Mouse (Mus musculus): ENCODE results near the gene Rimbp2. TPM values are rescaled to one million over a fixed set of nuclear protein-coding genes. Genes with fewer than 3 reads are reported as not detected.

Rimbp2 gene
- total and polyA plus RNA-seq, 3 experiments = not detected

DNA sequence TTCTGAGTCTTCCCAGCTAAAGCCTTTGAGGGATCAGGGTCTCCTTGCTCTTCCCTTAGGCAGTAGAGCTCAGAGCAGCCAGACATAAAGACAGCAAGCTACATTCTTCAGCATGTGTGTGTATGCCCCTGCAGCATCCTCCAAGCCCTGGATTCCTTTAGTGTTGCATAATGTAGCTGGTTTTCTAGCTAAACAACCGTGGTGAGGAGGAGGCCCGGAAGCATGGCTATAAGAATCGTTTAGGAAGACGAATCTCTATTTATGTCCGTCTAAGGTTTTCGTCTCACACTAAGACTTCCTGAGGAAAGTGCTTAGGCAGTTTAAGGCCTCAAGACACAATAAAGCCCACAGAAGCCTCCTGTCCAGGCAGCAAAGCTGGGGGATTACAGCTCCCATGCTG lies 89.8 kb downstream of the Rimbp2 start:
- no peak overlapping the region for H3K4me3 ChIP-seq (ENCODE audit: control insufficient read depth in 1 of 2, insufficient read depth in 1 of 2, low read depth in 2 of 2, low read length in 2 of 2)
- no peaks in the 10 kb centered on the region for H3K9me3 ChIP-seq (replicated peaks; ENCODE audit: insufficient read depth, low read length)

GRCm38 (mm10) chr5:128860907-128861306 lies 92.4 kb downstream of the Rimbp2 start:
- no peak overlapping the region for H3K9ac ChIP-seq (ENCODE audit: control insufficient read depth, low read depth, low read length, poor library complexity, severe bottlenecking)

More for the DNA sequence above, 89.8 kb downstream of the Rimbp2 start:
- H3K9ac ChIP-seq (ENCODE audit: control insufficient read depth, low read depth, low read length, poor library complexity, severe bottlenecking) = no peak overlapping the region
- no peaks in the 10 kb centered on the region for H3K4me1 ChIP-seq (ENCODE audit: control insufficient read depth in 1 of 2, insufficient read depth in 2 of 2, low read length in 2 of 2)
- no peaks in the 10 kb centered on the region for H3K27me3 ChIP-seq (ENCODE audit: control insufficient read depth in 1 of 2, insufficient read depth in 2 of 2, low read length in 2 of 2)
- no peak for TF ChIP-seq ETS1 (IDR thresholded peaks at IDR 0.05; ENCODE audit: low read depth, low read length)
- TF ChIP-seq MAX (IDR thresholded peaks at IDR 0.05; ENCODE audit: low read length) = no peak
- no peak for TF ChIP-seq MXI1 (IDR thresholded peaks at IDR 0.05; ENCODE audit: low read depth, low read length)
- no peak for TF ChIP-seq ZMIZ1 (IDR thresholded peaks at IDR 0.05; ENCODE audit: low read depth, low read length)
- no peak for TF ChIP-seq GATA1 (IDR thresholded peaks at IDR 0.05; ENCODE audit: low read depth, low read length)
- no peak for TF ChIP-seq CHD1 (IDR thresholded peaks at IDR 0.05; ENCODE audit: low read depth, low read length)
- TF ChIP-seq BHLHE40 (IDR thresholded peaks at IDR 0.05; ENCODE audit: borderline replicate concordance, low read depth, low read length) = no peak
- TF ChIP-seq ELF1 (IDR thresholded peaks at IDR 0.05; ENCODE audit: low read depth, low read length) = no peak
- no peak for TF ChIP-seq NRF1 (IDR thresholded peaks at IDR 0.05; ENCODE audit: insufficient read depth, low read depth, low read length, poor library complexity, severe bottlenecking)
- no peak for TF ChIP-seq USF2 (IDR thresholded peaks at IDR 0.05; ENCODE audit: borderline replicate concordance in 1 of 2, insufficient read depth in 1 of 2, low read depth in 1 of 2, low read length in 2 of 2)
- TF ChIP-seq MAZ (IDR thresholded peaks at IDR 0.05; ENCODE audit: low read depth, low read length) = no peak
- TF ChIP-seq ZNF384 (IDR thresholded peaks at IDR 0.05; ENCODE audit: low read depth, low read length) = no peak
- no peak for TF ChIP-seq MYC (IDR thresholded peaks at IDR 0.05; ENCODE audit: low read depth, low read length)
- no peak for TF ChIP-seq SIN3A (IDR thresholded peaks at IDR 0.05; ENCODE audit: low read length)
- no peak for TF ChIP-seq USF1 (IDR thresholded peaks at IDR 0.05; ENCODE audit: low read depth, low read length)
- TF ChIP-seq HCFC1 (IDR thresholded peaks at IDR 0.05; ENCODE audit: low read depth, low read length) = no peak
- TF ChIP-seq TBP (IDR thresholded peaks at IDR 0.05; ENCODE audit: low read depth, low read length) = no peak
- no peak for DNase-seq (ENCODE audit: low read depth, low spot score)
- H3K27ac ChIP-seq (ENCODE audit: control insufficient read depth, low read depth, low read length) = no peak overlapping the region
- no peaks in the 10 kb centered on the region for H3K36me3 ChIP-seq (ENCODE audit: control insufficient read depth in 1 of 2, insufficient read depth in 2 of 2, low read length in 2 of 2)
- H3K79me2 ChIP-seq (ENCODE audit: control insufficient read depth, insufficient read depth, low read length, poor library complexity) = no peaks in the 10 kb centered on the region

More at GRCm38 (mm10) chr5:128860907-128861306, 92.4 kb downstream of the Rimbp2 start:
- no peaks in the 10 kb centered on the region for H3K36me3 ChIP-seq (ENCODE audit: control insufficient read depth in 1 of 2, insufficient read depth in 2 of 2, low read length in 2 of 2)
- no peaks in the 10 kb centered on the region for H3K4me1 ChIP-seq (ENCODE audit: control insufficient read depth in 1 of 2, insufficient read depth in 2 of 2, low read length in 2 of 2)
- no peaks in the 10 kb centered on the region for H3K79me2 ChIP-seq (ENCODE audit: control insufficient read depth, insufficient read depth, low read length, poor library complexity)
- no peak overlapping the region for H3K27ac ChIP-seq (ENCODE audit: control insufficient read depth, low read depth, low read length)
- TF ChIP-seq MAFK (IDR thresholded peaks at IDR 0.05; ENCODE audit: borderline replicate concordance, low read depth, low read length) = no peak
- no peak for TF ChIP-seq ZC3H11A (IDR thresholded peaks at IDR 0.05; ENCODE audit: low read depth, low read length)
- TF ChIP-seq RCOR1 (IDR thresholded peaks at IDR 0.05; ENCODE audit: low read depth, low read length) = no peak
- TF ChIP-seq ETS1 (IDR thresholded peaks at IDR 0.05; ENCODE audit: low read depth, low read length) = no peak
- no peaks in the 10 kb centered on the region for H3K9me3 ChIP-seq (replicated peaks; ENCODE audit: insufficient read depth, low read length)
- no peak for DNase-seq (ENCODE audit: low read depth, low spot score)
- H3K4me3 ChIP-seq (ENCODE audit: control insufficient read depth in 1 of 2, insufficient read depth in 1 of 2, low read depth in 2 of 2, low read length in 2 of 2) = no peak overlapping the region
- no peaks in the 10 kb centered on the region for H3K27me3 ChIP-seq (ENCODE audit: control insufficient read depth in 1 of 2, insufficient read depth in 2 of 2, low read length in 2 of 2)

Data from MEL (cell line).